Mouse (Mus musculus): ENCODE results near the gene Ifi206. TPM values are rescaled to one million over a fixed set of nuclear protein-coding genes. Genes with fewer than 3 reads are reported as not detected.

Gene Ifi206
- polyA plus RNA-seq, 1 experiment from 2014 or later: 0.07 TPM

- ATAC-seq (ENCODE audit: low read depth): no peak
- Histone ChIP-seq H3K9ac (ENCODE audit: low read depth, low read length) (no peak overlapping the region), H3K4me3 (ENCODE audit: low read depth, low read length) (no peak overlapping the region), H3K4me1 (ENCODE audit: control insufficient read depth, low read depth, low read length) (no peaks in the 10 kb centered on the region), H3K27me3 (ENCODE audit: control insufficient read depth, insufficient read depth, low read depth, low read length) (no peaks in the 10 kb centered on the region), H3K27ac (ENCODE audit: low read length) (no peak overlapping the region), H3K36me3 (ENCODE audit: control insufficient read depth, insufficient read depth) (no peaks in the 10 kb centered on the region), H3K4me2 (ENCODE audit: low read depth, low read length) (no peak overlapping the region), H3K9me3 (replicated peaks; ENCODE audit: control insufficient read depth, low read length) (no peaks in the 10 kb centered on the region)
- WGBS (ENCODE audit: insufficient replicate concordance): 60% methylated on average over 8 of the region's 8 CpGs
These were observed 63.5 kb downstream of the Ifi206 start for GRCm38 (mm10) chr1:173427385-173427784.

- Histone ChIP-seq H3K4me3 (ENCODE audit: low read depth, low read length) (no peak overlapping the region), H3K9me3 (replicated peaks; ENCODE audit: control insufficient read depth, low read length) (no peaks in the 10 kb centered on the region), H3K9ac (ENCODE audit: low read depth, low read length) (no peak overlapping the region), H3K36me3 (ENCODE audit: control insufficient read depth, insufficient read depth) (no peaks in the 10 kb centered on the region), H3K27ac (ENCODE audit: low read length) (no peak overlapping the region), H3K4me1 (ENCODE audit: control insufficient read depth, low read depth, low read length) (no peaks in the 10 kb centered on the region), H3K4me2 (ENCODE audit: low read depth, low read length) (no peak overlapping the region), H3K27me3 (ENCODE audit: control insufficient read depth, insufficient read depth, low read depth, low read length) (no peaks in the 10 kb centered on the region)
- ATAC-seq (ENCODE audit: low read depth): no peak
- 42% methylated on average over 2 of the region's 2 CpGs for WGBS (ENCODE audit: insufficient replicate concordance)
These were observed 64.5 kb downstream of the Ifi206 start for GRCm38 (mm10) chr1:173426345-173426744.

- Histone ChIP-seq H3K9ac (ENCODE audit: low read depth, low read length) (no peak overlapping the region), H3K4me2 (ENCODE audit: low read depth, low read length) (0 out of 2 replicates have a peak overlapping the region, but pooled peaks have one; percentile 9), H3K4me1 (ENCODE audit: control insufficient read depth, low read depth, low read length) (no peaks in the 10 kb centered on the region), H3K27ac (ENCODE audit: low read length) (no peak overlapping the region), H3K4me3 (ENCODE audit: low read depth, low read length) (no peak overlapping the region), H3K36me3 (ENCODE audit: control insufficient read depth, insufficient read depth) (no peaks in the 10 kb centered on the region), H3K27me3 (ENCODE audit: control insufficient read depth, insufficient read depth, low read depth, low read length) (no peaks in the 10 kb centered on the region), H3K9me3 (replicated peaks; ENCODE audit: control insufficient read depth, low read length) (no peaks in the 10 kb centered on the region)
- 21% methylated on average over 6 of the region's 6 CpGs for WGBS (ENCODE audit: insufficient replicate concordance)
- ATAC-seq (ENCODE audit: low read depth): peak; percentile 48
These were observed 70.5 kb downstream of the Ifi206 start for GRCm38 (mm10) chr1:173420374-173420773.

- H3K4me3 ChIP-seq (ENCODE audit: low read depth, low read length): no peak overlapping the region
- WGBS (ENCODE audit: insufficient replicate concordance): 70% methylated on average over 1 of the region's 1 CpGs
These were observed 71.8 kb downstream of the Ifi206 start for GRCm38 (mm10) chr1:173418936-173419621.

GRCm38 (mm10) chr1:173418516-173418915 is 72.3 kb downstream of the Ifi206 start:
- H3K4me1 ChIP-seq (ENCODE audit: control insufficient read depth, low read depth, low read length): no peaks in the 10 kb centered on the region
- H3K9ac ChIP-seq (ENCODE audit: low read depth, low read length): no peak overlapping the region
- no peaks in the 10 kb centered on the region for H3K27me3 ChIP-seq (ENCODE audit: control insufficient read depth, insufficient read depth, low read depth, low read length)
- no peak overlapping the region for H3K4me2 ChIP-seq (ENCODE audit: low read depth, low read length)
- no peaks in the 10 kb centered on the region for H3K36me3 ChIP-seq (ENCODE audit: control insufficient read depth, insufficient read depth)
- no peak overlapping the region for H3K4me3 ChIP-seq (ENCODE audit: low read depth, low read length)
- no peak overlapping the region for H3K27ac ChIP-seq (ENCODE audit: low read length)
- no peak for ATAC-seq (ENCODE audit: low read depth)
- 80% methylated on average over 3 of the region's 3 CpGs for WGBS (ENCODE audit: insufficient replicate concordance)
- H3K9me3 ChIP-seq (replicated peaks; ENCODE audit: control insufficient read depth, low read length): no peaks in the 10 kb centered on the region

More at GRCm38 (mm10) chr1:173418936-173419621, 71.8 kb downstream of the Ifi206 start:
- Histone ChIP-seq H3K9ac (ENCODE audit: low read depth, low read length) (no peak overlapping the region), H3K36me3 (ENCODE audit: control insufficient read depth, insufficient read depth) (no peaks in the 10 kb centered on the region), H3K27me3 (ENCODE audit: control insufficient read depth, insufficient read depth, low read depth, low read length) (no peaks in the 10 kb centered on the region), H3K9me3 (replicated peaks; ENCODE audit: control insufficient read depth, low read length) (no peaks in the 10 kb centered on the region), H3K4me2 (ENCODE audit: low read depth, low read length) (no peak overlapping the region), H3K4me1 (ENCODE audit: control insufficient read depth, low read depth, low read length) (no peaks in the 10 kb centered on the region), H3K27ac (ENCODE audit: low read length) (no peak overlapping the region)
- ATAC-seq (ENCODE audit: low read depth): peak; percentile 83

Small RNAs within 50 kb of the gene (microRNA-seq; reads per million reads assigned to microRNA genes)
- not detected for gene Gm44481

Other genes with a start within 250 kb of the Ifi206 start
- not detected in 2 replicates for gene Olfr418, start 225.0 kb downstream of the Ifi206 start, polyA plus RNA-seq (2015; fragmentation: Nextera tagmentation; extraction: Ambion mirVana)
- not detected in 2 replicates for gene Mptx2, start 213.3 kb downstream of the Ifi206 start, polyA plus RNA-seq (2015; fragmentation: Nextera tagmentation; extraction: Ambion mirVana)
- gene Ackr1, start 157.3 kb downstream of the Ifi206 start, polyA plus RNA-seq (2015; fragmentation: Nextera tagmentation; extraction: Ambion mirVana): 69.3 and 71.7 TPM in 2 replicates
- gene Aim2, start 140.2 kb downstream of the Ifi206 start, polyA plus RNA-seq (2015; fragmentation: Nextera tagmentation; extraction: Ambion mirVana): 3.6 and 3.8 TPM in 2 replicates
- 1.7 and 1.8 TPM in 2 replicates for gene Cadm3, start 123.3 kb downstream of the Ifi206 start, polyA plus RNA-seq (2015; fragmentation: Nextera tagmentation; extraction: Ambion mirVana)
- 0.01 and 0.07 TPM in 2 replicates for gene Ifi214, start 44.9 kb upstream of the Ifi206 start, polyA plus RNA-seq (2015; fragmentation: Nextera tagmentation; extraction: Ambion mirVana)
- 0.16 and 0.24 TPM in 2 replicates for gene Ifi213, start 108.2 kb upstream of the Ifi206 start, polyA plus RNA-seq (2015; fragmentation: Nextera tagmentation; extraction: Ambion mirVana)
- 0.78 and 1.1 TPM in 2 replicates for gene Ifi209, start 139.9 kb upstream of the Ifi206 start, polyA plus RNA-seq (2015; fragmentation: Nextera tagmentation; extraction: Ambion mirVana)
- not detected in 2 replicates for gene Ifi208, start 182.6 kb upstream of the Ifi206 start, polyA plus RNA-seq (2015; fragmentation: Nextera tagmentation; extraction: Ambion mirVana)